Mouse (Mus musculus): ENCODE data around the gene Ptprg. TPM values are rescaled to one million over a fixed set of nuclear protein-coding genes. Genes with fewer than 3 reads are reported as not detected.
"Not testable (repeated sequence)": the region's sequence is repeated elsewhere in the genome, so short reads cannot be mapped to it uniquely, and the experiment has no call there.

Gene Ptprg
- polyA plus RNA-seq, 2 experiments = 0.69 to 1.4 TPM

DNA sequence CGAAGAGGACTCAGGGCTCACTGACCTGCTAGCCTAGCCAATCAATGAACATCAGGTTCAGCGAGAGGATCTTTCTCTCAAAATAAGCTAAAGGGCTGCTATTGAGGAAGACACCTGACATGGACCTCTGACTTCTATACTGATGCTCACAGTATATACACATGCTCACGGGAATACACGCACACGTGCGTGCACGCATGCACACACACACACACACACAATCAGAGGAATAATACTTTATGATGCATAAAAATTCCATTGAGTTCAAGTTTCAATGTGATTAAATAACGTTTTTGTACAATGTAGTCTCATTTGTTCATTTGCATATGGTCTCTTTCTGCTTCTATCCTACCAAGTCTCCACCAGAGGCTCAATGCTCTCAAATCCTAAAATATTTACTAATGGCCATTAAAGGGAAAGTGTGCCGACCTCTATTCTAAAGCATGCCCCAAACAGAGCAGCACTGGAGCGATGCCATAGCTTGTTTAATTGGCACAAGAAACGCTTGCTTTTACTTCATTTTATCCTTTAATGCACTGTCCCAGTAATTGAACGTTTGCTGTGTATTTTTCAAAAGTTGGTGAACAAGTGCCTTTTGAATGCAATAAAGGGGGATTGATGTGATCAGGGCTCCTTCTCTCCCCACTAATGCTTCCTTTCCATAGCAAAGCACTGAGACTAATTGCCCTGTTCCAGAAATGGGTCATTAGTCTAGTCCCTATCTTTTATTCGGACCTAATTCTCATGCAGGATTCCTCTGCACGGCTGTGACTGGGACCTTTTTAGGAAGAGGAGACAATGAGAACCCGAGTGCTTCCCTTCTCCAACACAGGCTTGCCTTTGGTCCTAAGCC, 407.2 kb downstream of the Ptprg start:
- no peaks in the 10 kb centered on the region for H3K27me3 ChIP-seq (ENCODE audit: control insufficient read depth, insufficient read depth, low read length)
- DNase-seq (ENCODE audit: low read depth in 3 of 3, low spot score in 3 of 3) = no peak
- no peaks in the 10 kb centered on the region for H3K4me1 ChIP-seq (replicated peaks; ENCODE audit: control insufficient read depth in 2 of 2, insufficient read depth in 2 of 2, low read length in 1 of 2)
- ATAC-seq (ENCODE audit: insufficient read depth) = no peak
- WGBS (ENCODE audit: insufficient replicate concordance) = 69% methylated on average over 15 of the region's 15 CpGs
- no peak overlapping the region for H3K9ac ChIP-seq (replicated peaks)
- H3K9me3 ChIP-seq (ENCODE audit: control insufficient read depth, low read length) = no peaks in the 10 kb centered on the region
- no peak for TF ChIP-seq EP300 (IDR thresholded peaks at IDR 0.05; ENCODE audit: low read depth)
- no peak for TF ChIP-seq CTCF (IDR thresholded peaks at IDR 0.05; ENCODE audit: low read depth)
- no peak overlapping the region for H3K4me3 ChIP-seq (ENCODE audit: insufficient read depth in 1 of 2, low read depth in 2 of 2, low read length in 2 of 2)
- H3K36me3 ChIP-seq (replicated peaks; ENCODE audit: control insufficient read depth, insufficient read depth, low read depth) = no peaks in the 10 kb centered on the region
- no peak overlapping the region for H3K4me2 ChIP-seq (ENCODE audit: low read depth)
- H3K27ac ChIP-seq = no peak overlapping the region

DNA sequence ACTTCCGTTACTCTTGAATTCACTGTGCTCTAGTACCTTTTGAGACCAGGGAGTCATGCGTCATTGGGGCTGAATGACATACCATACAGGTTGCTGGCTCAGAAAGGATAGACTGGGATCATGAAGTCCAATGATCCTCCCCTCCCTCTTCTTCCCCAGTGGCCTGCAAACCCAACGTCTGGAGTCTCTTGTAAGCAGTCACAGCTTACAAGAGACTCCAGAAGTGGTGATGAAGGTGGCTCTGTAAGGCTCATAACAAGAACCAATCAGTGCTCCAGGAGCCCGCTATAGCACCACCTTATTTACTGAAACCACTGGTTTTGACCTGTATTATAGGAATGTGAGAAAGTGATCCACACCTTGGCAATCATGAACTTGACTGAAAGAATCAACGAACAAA, 408.8 kb downstream of the Ptprg start:
- Histone ChIP-seq H3K4me1 (replicated peaks; ENCODE audit: control insufficient read depth in 2 of 2, insufficient read depth in 2 of 2, low read length in 1 of 2) (no peaks in the 10 kb centered on the region), H3K27ac (no peak overlapping the region), H3K4me2 (ENCODE audit: low read depth) (no peak overlapping the region), H3K9me3 (ENCODE audit: control insufficient read depth, low read length) (no peaks in the 10 kb centered on the region), H3K9ac (replicated peaks) (no peak overlapping the region), H3K27me3 (ENCODE audit: control insufficient read depth, insufficient read depth, low read length) (no peaks in the 10 kb centered on the region), H3K4me3 (ENCODE audit: insufficient read depth in 1 of 2, low read depth in 2 of 2, low read length in 2 of 2) (no peak overlapping the region), H3K36me3 (replicated peaks; ENCODE audit: control insufficient read depth, insufficient read depth, low read depth) (no peaks in the 10 kb centered on the region)
- TF ChIP-seq CTCF (IDR thresholded peaks at IDR 0.05; ENCODE audit: low read depth) = no peak
- TF ChIP-seq EP300 (IDR thresholded peaks at IDR 0.05; ENCODE audit: low read depth) = no peak
- 55% methylated on average over 5 of the region's 5 CpGs for WGBS (ENCODE audit: insufficient replicate concordance)
- no peak for DNase-seq (ENCODE audit: low read depth in 3 of 3, low spot score in 3 of 3)
- no peak for ATAC-seq (ENCODE audit: insufficient read depth)

DNA sequence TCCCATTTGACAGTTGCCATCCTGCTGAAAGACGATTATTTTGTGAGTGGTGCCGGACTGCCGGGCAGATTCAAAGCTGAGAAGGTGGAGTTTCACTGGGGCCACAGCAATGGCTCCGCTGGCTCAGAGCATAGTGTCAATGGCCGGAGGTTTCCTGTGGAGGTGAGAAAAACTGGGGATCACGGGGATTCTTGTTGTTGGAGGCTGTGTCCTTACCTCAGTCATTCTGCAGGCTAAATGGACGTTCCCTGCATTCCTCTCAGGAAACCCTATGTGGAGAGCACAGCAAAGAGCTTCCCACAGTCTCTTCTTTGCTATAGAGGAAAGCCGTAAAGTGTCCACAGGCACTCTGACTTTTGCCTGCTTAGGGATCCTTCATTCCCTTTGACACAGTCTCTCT, 409.2 kb downstream of the Ptprg start:
- no peak for ATAC-seq (ENCODE audit: insufficient read depth)
- TF ChIP-seq EP300 (IDR thresholded peaks at IDR 0.05; ENCODE audit: low read depth) (no peak), CTCF (IDR thresholded peaks at IDR 0.05; ENCODE audit: low read depth) (no peak)
- Histone ChIP-seq H3K9ac (replicated peaks) (no peak overlapping the region), H3K4me1 (replicated peaks; ENCODE audit: control insufficient read depth in 2 of 2, insufficient read depth in 2 of 2, low read length in 1 of 2) (no peaks in the 10 kb centered on the region), H3K27me3 (ENCODE audit: control insufficient read depth, insufficient read depth, low read length) (no peaks in the 10 kb centered on the region), H3K27ac (no peak overlapping the region), H3K4me2 (ENCODE audit: low read depth) (no peak overlapping the region), H3K36me3 (replicated peaks; ENCODE audit: control insufficient read depth, insufficient read depth, low read depth) (no peaks in the 10 kb centered on the region), H3K9me3 (ENCODE audit: control insufficient read depth, low read length) (no peaks in the 10 kb centered on the region), H3K4me3 (ENCODE audit: insufficient read depth in 1 of 2, low read depth in 2 of 2, low read length in 2 of 2) (no peak overlapping the region)
- no peak for DNase-seq (ENCODE audit: low read depth in 3 of 3, low spot score in 3 of 3)
- 62% methylated on average over 8 of the region's 8 CpGs for WGBS (ENCODE audit: insufficient replicate concordance)

DNA sequence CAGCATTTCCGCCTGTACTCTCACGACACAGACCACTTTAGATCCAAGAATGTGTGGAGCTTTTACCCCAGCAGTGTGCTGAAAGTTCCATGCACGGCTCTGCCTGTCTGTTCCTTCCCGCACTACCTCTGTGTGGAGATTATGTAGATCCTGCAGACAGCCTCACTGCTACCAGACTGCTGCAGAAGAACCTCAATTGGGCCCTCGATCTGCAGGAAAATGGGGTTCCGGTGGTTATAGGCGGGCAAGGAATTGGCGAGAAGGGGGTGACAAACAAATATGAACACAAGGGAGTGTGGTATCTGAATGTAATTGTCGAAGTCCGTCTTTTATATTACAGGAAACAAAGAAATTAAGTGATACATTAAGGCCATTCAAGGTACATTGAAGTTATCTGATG, 410.5 kb downstream of the Ptprg start:
- DNase-seq (ENCODE audit: low read depth in 3 of 3, low spot score in 3 of 3) (no peak), ATAC-seq (ENCODE audit: insufficient read depth) (no peak)
- no peaks in the 10 kb centered on the region for H3K4me1 ChIP-seq (replicated peaks; ENCODE audit: control insufficient read depth in 2 of 2, insufficient read depth in 2 of 2, low read length in 1 of 2)
- 73% methylated on average over 10 of the region's 10 CpGs for WGBS (ENCODE audit: insufficient replicate concordance)
- no peaks in the 10 kb centered on the region for H3K9me3 ChIP-seq (ENCODE audit: control insufficient read depth, low read length)
- no peak overlapping the region for H3K9ac ChIP-seq (replicated peaks)
- no peak overlapping the region for H3K4me3 ChIP-seq (ENCODE audit: insufficient read depth in 1 of 2, low read depth in 2 of 2, low read length in 2 of 2)
- no peaks in the 10 kb centered on the region for H3K36me3 ChIP-seq (replicated peaks; ENCODE audit: control insufficient read depth, insufficient read depth, low read depth)
- no peaks in the 10 kb centered on the region for H3K27me3 ChIP-seq (ENCODE audit: control insufficient read depth, insufficient read depth, low read length)
- H3K4me2 ChIP-seq (ENCODE audit: low read depth) = no peak overlapping the region
- no peak for TF ChIP-seq EP300 (IDR thresholded peaks at IDR 0.05; ENCODE audit: low read depth)
- TF ChIP-seq CTCF (IDR thresholded peaks at IDR 0.05; ENCODE audit: low read depth) = no peak
- H3K27ac ChIP-seq = no peak overlapping the region

GRCm38 (mm10) chr14:11964326-11964725, 411.0 kb downstream of the Ptprg start:
- H3K27ac ChIP-seq; H3K36me3 ChIP-seq (replicated peaks; ENCODE audit: control insufficient read depth, insufficient read depth, low read depth); H3K27me3 ChIP-seq (ENCODE audit: control insufficient read depth, insufficient read depth, low read length); H3K4me2 ChIP-seq (ENCODE audit: low read depth); DNase-seq (ENCODE audit: low read depth in 3 of 3, low spot score in 3 of 3); ATAC-seq (ENCODE audit: insufficient read depth); H3K4me3 ChIP-seq (ENCODE audit: insufficient read depth in 1 of 2, low read depth in 2 of 2, low read length in 2 of 2); H3K9me3 ChIP-seq (ENCODE audit: control insufficient read depth, low read length); H3K4me1 ChIP-seq (replicated peaks; ENCODE audit: control insufficient read depth in 2 of 2, insufficient read depth in 2 of 2, low read length in 1 of 2); H3K9ac ChIP-seq (replicated peaks): not testable (repeated sequence)
- 0% methylated on average over 1 of the region's 1 CpGs for WGBS (ENCODE audit: insufficient replicate concordance)
